Mouse (Mus musculus) forebrain, postnatal 0 days (tissue): ENCODE measurements at regions not wholly inside any gene's neighbourhood (a gene's known extent, or its start where the extent isn't known, plus 50 kb on each side); places are given as distances from the start of the nearest gene placed in this dataset.

Experiments used
- ATAC-seq: fragments of 200-750 bp; cut with Nextera tagmentation; 2 replicates; pipeline ENCODE4 v1.8.0; 2017; ENCODE audit warnings: mild to moderate bottlenecking, moderate library complexity
- DNase-seq: peaks from one replicate; pipeline ENCODE4 v3.0.0-alpha.2; 2015
- H3K27ac ChIP-seq: fragments of 300-500 bp; sonication (generic); 2 replicates; pipeline ENCODE4 v1.5.1; 2014; ENCODE audit warnings: low read depth, mild to moderate bottlenecking, antibody characterized with exemption, low read length, moderate library complexity, mixed read lengths
- H3K27me3 ChIP-seq: fragments of 300-500 bp; sonication (generic); 2 replicates; pipeline ENCODE4 v1.6.1; 2014; ENCODE audit warnings: mild to moderate bottlenecking, low read length, mixed read lengths; ENCODE audit not compliant: insufficient read depth
- H3K36me3 ChIP-seq: fragments of 300-500 bp; sonication (generic); 2 replicates; pipeline ENCODE4 v1.6.1; 2014; ENCODE audit warnings: mild to moderate bottlenecking, moderate library complexity; ENCODE audit not compliant: insufficient read depth
- H3K4me1 ChIP-seq: fragments of 300-500 bp; sonication (generic); 2 replicates; pipeline ENCODE4 v1.6.1; 2014; ENCODE audit warnings: antibody characterized with exemption; ENCODE audit not compliant: insufficient read depth
- H3K4me2 ChIP-seq: fragments of 300-500 bp; sonication (generic); 2 replicates; pipeline ENCODE4 v1.6.1; 2014; ENCODE audit warnings: low read depth, mild to moderate bottlenecking, moderate library complexity
- H3K4me3 ChIP-seq: fragments of 300-500 bp; sonication (generic); 2 replicates; pipeline ENCODE4 v1.5.1; 2014; ENCODE audit warnings: low read depth, low read length, mixed read lengths
- H3K9ac ChIP-seq: fragments of 300-500 bp; sonication (generic); 2 replicates; pipeline ENCODE4 v1.6.1; 2014; ENCODE audit warnings: mild to moderate bottlenecking
- H3K9me3 ChIP-seq: fragments of 300-500 bp; sonication (generic); 2 replicates; pipeline ENCODE4 v1.6.1; 2016; ENCODE audit warnings: low read length
- CTCF ChIP-seq: sonication (generic); IDR thresholded peaks from 2 replicates; pipeline ENCODE4 v1.5.1; 2016; ENCODE audit warnings: antibody characterized with exemption, control low read depth, low read depth
- WGBS: fragments of 180-500 bp; shearing (Covaris S2); extraction: QIAGEN DNeasy Blood & Tissue Kit; methylation state at CpG from one replicate; pipeline ENCODE4 v1.1.7; 2014; 5-methylcytosine and 5-hydroxymethylcytosine counted together

- Histone ChIP-seq H3K27me3 (no peaks in the 10 kb centered on the region), H3K4me3 (no peak overlapping the region), H3K9me3 (no peaks in the 10 kb centered on the region), H3K36me3 (no peaks in the 10 kb centered on the region), H3K9ac (no peak overlapping the region), H3K4me1 (no peaks in the 10 kb centered on the region), H3K4me2 (no peak overlapping the region), H3K27ac (no peak overlapping the region)
- no peak for DNase-seq
- ATAC-seq: no peak
- WGBS: 74% methylated on average over 3 of the region's 3 CpGs
- TF ChIP-seq CTCF: no peak
Measured at GRCm38 (mm10) chr14:13197330-13197892, 87.2 kb upstream of the Synpr start.

- Histone ChIP-seq H3K27ac (no peak overlapping the region), H3K9me3 (no peaks in the 10 kb centered on the region), H3K4me2 (no peak overlapping the region), H3K9ac (no peak overlapping the region), H3K36me3 (no peaks in the 10 kb centered on the region), H3K4me3 (no peak overlapping the region), H3K27me3 (no peaks in the 10 kb centered on the region), H3K4me1 (no peaks in the 10 kb centered on the region)
- ATAC-seq: peak; percentile 96
- peak; percentile 85 for DNase-seq
- 28% methylated on average over 1 of the region's 1 CpGs for WGBS
- peak; percentile 87 for TF ChIP-seq CTCF
Measured at GRCm38 (mm10) chr14:13198491-13198890, 86.1 kb upstream of the Synpr start.

- H3K36me3 ChIP-seq: no peaks in the 10 kb centered on the region
- no peaks in the 10 kb centered on the region for H3K4me1 ChIP-seq
- H3K27ac ChIP-seq: no peak overlapping the region
- no peak for ATAC-seq
- H3K4me3 ChIP-seq: no peak overlapping the region
- TF ChIP-seq CTCF: no peak
- H3K9me3 ChIP-seq: no peaks in the 10 kb centered on the region
- DNase-seq: no peak
- no peak overlapping the region for H3K9ac ChIP-seq
- WGBS: 62% methylated on average over 1 of the region's 1 CpGs
- H3K4me2 ChIP-seq: no peak overlapping the region
- H3K27me3 ChIP-seq: no peaks in the 10 kb centered on the region
Measured at GRCm38 (mm10) chr14:13212658-13213057, 71.9 kb upstream of the Synpr start.
